Mouse (Mus musculus): ENCODE measurements around the gene Klkb1. TPM values are rescaled to one million over a fixed set of nuclear protein-coding genes. Genes with fewer than 3 reads are reported as not detected.

The Klkb1 gene
- polyA plus RNA-seq, 1 experiment, result 0.24 TPM

- Histone ChIP-seq H3K4me3 (ENCODE audit: insufficient read depth, low read length) (no peak overlapping the region), H3K4me1 (ENCODE audit: control insufficient read depth, insufficient read depth, low read length) (no peaks in the 10 kb centered on the region), H3K27ac (ENCODE audit: insufficient read depth, low read depth, low read length) (no peak overlapping the region)
- TF ChIP-seq CTCF (IDR thresholded peaks at IDR 0.05; ENCODE audit: low read depth, low read length) (no peak), POLR2A (IDR thresholded peaks at IDR 0.05; ENCODE audit: borderline replicate concordance, low read depth, low read length) (no peak)
Observed at GRCm38 (mm10) chr8:45274317-45274716, 20.3 kb downstream of the Klkb1 start.

- H3K4me3 ChIP-seq (ENCODE audit: insufficient read depth, low read length), result no peak overlapping the region
- no peak for TF ChIP-seq CTCF (IDR thresholded peaks at IDR 0.05; ENCODE audit: low read depth, low read length)
- TF ChIP-seq POLR2A (IDR thresholded peaks at IDR 0.05; ENCODE audit: borderline replicate concordance, low read depth, low read length), result no peak
- no peak overlapping the region for H3K27ac ChIP-seq (ENCODE audit: insufficient read depth, low read depth, low read length)
- no peaks in the 10 kb centered on the region for H3K4me1 ChIP-seq (ENCODE audit: control insufficient read depth, insufficient read depth, low read length)
Observed at GRCm38 (mm10) chr8:45269056-45269455, 25.6 kb downstream of the Klkb1 start.

- H3K4me3 ChIP-seq (ENCODE audit: insufficient read depth, low read length), result no peak overlapping the region
- H3K27ac ChIP-seq (ENCODE audit: insufficient read depth, low read depth, low read length), result no peak overlapping the region
- no peaks in the 10 kb centered on the region for H3K4me1 ChIP-seq (ENCODE audit: control insufficient read depth, insufficient read depth, low read length)
- TF ChIP-seq POLR2A (IDR thresholded peaks at IDR 0.05; ENCODE audit: borderline replicate concordance, low read depth, low read length), result no peak
- TF ChIP-seq CTCF (IDR thresholded peaks at IDR 0.05; ENCODE audit: low read depth, low read length), result no peak
Observed at GRCm38 (mm10) chr8:45268485-45268884, 26.2 kb downstream of the Klkb1 start.

GRCm38 (mm10) chr8:45267611-45268391 is 26.9 kb downstream of the Klkb1 start:
- no peak for TF ChIP-seq POLR2A (IDR thresholded peaks at IDR 0.05; ENCODE audit: borderline replicate concordance, low read depth, low read length)
- TF ChIP-seq CTCF (IDR thresholded peaks at IDR 0.05; ENCODE audit: low read depth, low read length), result no peak
- no peak overlapping the region for H3K27ac ChIP-seq (ENCODE audit: insufficient read depth, low read depth, low read length)

GRCm38 (mm10) chr8:45266993-45267392 is 27.7 kb downstream of the Klkb1 start:
- H3K4me1 ChIP-seq (ENCODE audit: control insufficient read depth, insufficient read depth, low read length), result no peaks in the 10 kb centered on the region
- no peak overlapping the region for H3K4me3 ChIP-seq (ENCODE audit: insufficient read depth, low read length)
- no peak overlapping the region for H3K27ac ChIP-seq (ENCODE audit: insufficient read depth, low read depth, low read length)
- no peak for TF ChIP-seq POLR2A (IDR thresholded peaks at IDR 0.05; ENCODE audit: borderline replicate concordance, low read depth, low read length)
- TF ChIP-seq CTCF (IDR thresholded peaks at IDR 0.05; ENCODE audit: low read depth, low read length), result no peak

More at GRCm38 (mm10) chr8:45267611-45268391, 26.9 kb downstream of the Klkb1 start:
- Histone ChIP-seq H3K4me3 (ENCODE audit: insufficient read depth, low read length) (no peak overlapping the region), H3K4me1 (ENCODE audit: control insufficient read depth, insufficient read depth, low read length) (no peaks in the 10 kb centered on the region)

- H3K4me3 ChIP-seq (ENCODE audit: insufficient read depth, low read length), result no peak overlapping the region
- H3K4me1 ChIP-seq (ENCODE audit: control insufficient read depth, insufficient read depth, low read length), result no peaks in the 10 kb centered on the region
- TF ChIP-seq POLR2A (IDR thresholded peaks at IDR 0.05; ENCODE audit: borderline replicate concordance, low read depth, low read length) (no peak), CTCF (IDR thresholded peaks at IDR 0.05; ENCODE audit: low read depth, low read length) (no peak)
- H3K27ac ChIP-seq (ENCODE audit: insufficient read depth, low read depth, low read length), result no peak overlapping the region
Observed at GRCm38 (mm10) chr8:45264918-45265317, 29.7 kb downstream of the Klkb1 start.

- Histone ChIP-seq H3K4me1 (ENCODE audit: control insufficient read depth, insufficient read depth, low read length) (no peaks in the 10 kb centered on the region; the same call in 1 of the 2 replicates), H3K4me3 (ENCODE audit: insufficient read depth, low read length) (no peak overlapping the region), H3K27ac (ENCODE audit: insufficient read depth, low read depth, low read length) (no peak overlapping the region)
- TF ChIP-seq POLR2A (IDR thresholded peaks at IDR 0.05; ENCODE audit: borderline replicate concordance, low read depth, low read length) (no peak), CTCF (IDR thresholded peaks at IDR 0.05; ENCODE audit: low read depth, low read length) (no peak)
Observed at GRCm38 (mm10) chr8:45262851-45263250, 31.8 kb downstream of the Klkb1 start.

GRCm38 (mm10) chr8:45261920-45262319 is 32.7 kb downstream of the Klkb1 start, which contains the start of gene F11:
Gene F11, minus strand, starts transcription at chr8:45262031.
- TF ChIP-seq CTCF (IDR thresholded peaks at IDR 0.05; ENCODE audit: low read depth, low read length) (no peak), POLR2A (IDR thresholded peaks at IDR 0.05; ENCODE audit: borderline replicate concordance, low read depth, low read length) (no peak)
- Histone ChIP-seq H3K27ac (ENCODE audit: insufficient read depth, low read depth, low read length) (no peak within 1 kb of the TSS), H3K4me1 (ENCODE audit: control insufficient read depth, insufficient read depth, low read length) (no peaks in the 10 kb centered on the region; the same call in 1 of the 2 replicates), H3K4me3 (ENCODE audit: insufficient read depth, low read length) (no peak within 1 kb of the TSS)

GRCm38 (mm10) chr8:45258421-45258820 is 36.2 kb downstream of the Klkb1 start:
- H3K27ac ChIP-seq (ENCODE audit: insufficient read depth, low read depth, low read length), result no peak overlapping the region
- no peak overlapping the region for H3K4me3 ChIP-seq (ENCODE audit: insufficient read depth, low read length)
- H3K4me1 ChIP-seq (ENCODE audit: control insufficient read depth, insufficient read depth, low read length), result no peaks in the 10 kb centered on the region; the same call in 1 of the 2 replicates
- TF ChIP-seq CTCF (IDR thresholded peaks at IDR 0.05; ENCODE audit: low read depth, low read length), result no peak
- TF ChIP-seq POLR2A (IDR thresholded peaks at IDR 0.05; ENCODE audit: borderline replicate concordance, low read depth, low read length), result no peak

- TF ChIP-seq CTCF (IDR thresholded peaks at IDR 0.05; ENCODE audit: low read depth, low read length) (no peak), POLR2A (IDR thresholded peaks at IDR 0.05; ENCODE audit: borderline replicate concordance, low read depth, low read length) (no peak)
- no peak overlapping the region for H3K4me3 ChIP-seq (ENCODE audit: insufficient read depth, low read length)
- no peaks in the 10 kb centered on the region; the same call in 1 of the 2 replicates for H3K4me1 ChIP-seq (ENCODE audit: control insufficient read depth, insufficient read depth, low read length)
Observed at GRCm38 (mm10) chr8:45255040-45255439, 39.6 kb downstream of the Klkb1 start.

More at GRCm38 (mm10) chr8:45255040-45255439, 39.6 kb downstream of the Klkb1 start:
- H3K27ac ChIP-seq (ENCODE audit: insufficient read depth, low read depth, low read length), result no peak overlapping the region

Data from bone marrow macrophage, adult 2 months (primary cell).